Mouse (Mus musculus): Measurements from ENCODE around the gene Slc36a2.

The Slc36a2 gene

GRCm38 (mm10) chr11:55184733-55185291 lies at the start of gene Slc36a2:
TSS of gene Slc36a2 (minus strand) at chr11:55185077.
- DNase-seq (ENCODE audit: low spot score) = no peak

- DNase-seq (ENCODE audit: low spot score) = no peak
Observed at GRCm38 (mm10) chr11:55234288-55234687, 49.4 kb upstream of the Slc36a2 start.

GRCm38 (mm10) chr11:55231034-55231433 lies 46.2 kb upstream of the Slc36a2 start:
- DNase-seq (ENCODE audit: low spot score) = no peak

- DNase-seq (ENCODE audit: low spot score) = no peak
Observed at GRCm38 (mm10) chr11:55221306-55221705, 36.4 kb upstream of the Slc36a2 start.

GRCm38 (mm10) chr11:55218473-55218872 lies 33.6 kb upstream of the Slc36a2 start:
- DNase-seq (ENCODE audit: low spot score) = no peak

GRCm38 (mm10) chr11:55217880-55218279 lies 33.0 kb upstream of the Slc36a2 start:
- peak; percentile 33 for DNase-seq (ENCODE audit: low spot score)

- peak; percentile 79 for DNase-seq (ENCODE audit: low spot score)
Observed at GRCm38 (mm10) chr11:55217418-55217817, 32.5 kb upstream of the Slc36a2 start.

GRCm38 (mm10) chr11:55216830-55217229 lies 32.0 kb upstream of the Slc36a2 start:
- no peak for DNase-seq (ENCODE audit: low spot score)

GRCm38 (mm10) chr11:55216061-55216460 lies 31.2 kb upstream of the Slc36a2 start:
- DNase-seq (ENCODE audit: low spot score) = no peak

GRCm38 (mm10) chr11:55214978-55215377 lies 30.1 kb upstream of the Slc36a2 start:
- DNase-seq (ENCODE audit: low spot score) = peak; percentile 33

- no peak for DNase-seq (ENCODE audit: low spot score)
Observed at GRCm38 (mm10) chr11:55214161-55214560, 29.3 kb upstream of the Slc36a2 start.

- DNase-seq (ENCODE audit: low spot score) = no peak
Observed at GRCm38 (mm10) chr11:55213518-55213917, 28.6 kb upstream of the Slc36a2 start.

- DNase-seq (ENCODE audit: low spot score) = no peak
Observed at GRCm38 (mm10) chr11:55209626-55210353, 24.9 kb upstream of the Slc36a2 start.

GRCm38 (mm10) chr11:55209032-55209431 lies 24.2 kb upstream of the Slc36a2 start:
- no peak for DNase-seq (ENCODE audit: low spot score)

GRCm38 (mm10) chr11:55208001-55208690 lies 23.3 kb upstream of the Slc36a2 start:
- DNase-seq (ENCODE audit: low spot score) = peak; percentile 62

- no peak for DNase-seq (ENCODE audit: low spot score)
Observed at GRCm38 (mm10) chr11:55204602-55205001, 19.7 kb upstream of the Slc36a2 start.

GRCm38 (mm10) chr11:55204159-55204596 lies 19.3 kb upstream of the Slc36a2 start, which contains the start of gene Slc36a1:
TSS of gene Slc36a1 (plus strand) at chr11:55204350.
- peak; percentile 93 for DNase-seq (ENCODE audit: low spot score)

GRCm38 (mm10) chr11:55197740-55198510 lies 13.0 kb upstream of the Slc36a2 start:
- DNase-seq (ENCODE audit: low spot score) = no peak

- no peak for DNase-seq (ENCODE audit: low spot score)
Observed at GRCm38 (mm10) chr11:55197086-55197485, 12.2 kb upstream of the Slc36a2 start.

GRCm38 (mm10) chr11:55190216-55190615 lies 5.3 kb upstream of the Slc36a2 start:
- DNase-seq (ENCODE audit: low spot score) = no peak

GRCm38 (mm10) chr11:55187777-55188176 lies 2.9 kb upstream of the Slc36a2 start:
- DNase-seq (ENCODE audit: low spot score) = no peak

GRCm38 (mm10) chr11:55187292-55187691 lies 2.4 kb upstream of the Slc36a2 start:
- no peak for DNase-seq (ENCODE audit: low spot score)
